Mouse (Mus musculus) macrophage (primary cell): ENCODE measurements around the gene Prima1. TPM values are rescaled to one million over a fixed set of nuclear protein-coding genes. Genes with fewer than 3 reads are reported as not detected.

Experiments
- H3K27ac ChIP-seq: fragments of 350-480 bp; formaldehyde crosslinking; 2 replicates; pipeline ENCODE4 v1.9.0; 2021
- H3K36me3 ChIP-seq: fragments of 350-480 bp; formaldehyde crosslinking; 2 replicates; pipeline ENCODE4 v1.9.0; 2021; ENCODE audit errors: inconsistent target
- H3K4me3 ChIP-seq: fragments of 350-480 bp; formaldehyde crosslinking; 2 replicates; pipeline ENCODE4 v1.9.0; 2021; ENCODE audit errors: inconsistent target
- H3K79me2 ChIP-seq: fragments of 350-480 bp; formaldehyde crosslinking; 2 replicates; pipeline ENCODE4 v1.9.0; 2021; ENCODE audit errors: inconsistent target
- WGBS: methylation state at CpG from one replicate; pipeline ENCODE4 v1.1.7; 2026; ENCODE audit warnings: inconsistent platforms; ENCODE audit not compliant: missing documents; 5-methylcytosine and 5-hydroxymethylcytosine counted together
- polyA plus RNA-seq: library from polyadenylated mRNA; stranded (reverse); fragments of 250-400 nt; gene quantifications from 3 replicates; pipeline ENCODE4 v1.2.4, GENCODE M21; 2018; ENCODE audit warnings: inconsistent platforms

Prima1 gene
- polyA plus RNA-seq, 1 experiment from 2014 or later: not detected

GRCm38 (mm10) chr12:103243041-103243440 is 1.1 kb upstream of the Prima1 start:
- H3K36me3 ChIP-seq: no peaks in the 10 kb centered on the region
- H3K79me2 ChIP-seq: no peaks in the 10 kb centered on the region
- H3K4me3 ChIP-seq: no peak overlapping the region
- WGBS: 15% methylated on average over 10 of the region's 11 CpGs
- no peak overlapping the region for H3K27ac ChIP-seq

DNA sequence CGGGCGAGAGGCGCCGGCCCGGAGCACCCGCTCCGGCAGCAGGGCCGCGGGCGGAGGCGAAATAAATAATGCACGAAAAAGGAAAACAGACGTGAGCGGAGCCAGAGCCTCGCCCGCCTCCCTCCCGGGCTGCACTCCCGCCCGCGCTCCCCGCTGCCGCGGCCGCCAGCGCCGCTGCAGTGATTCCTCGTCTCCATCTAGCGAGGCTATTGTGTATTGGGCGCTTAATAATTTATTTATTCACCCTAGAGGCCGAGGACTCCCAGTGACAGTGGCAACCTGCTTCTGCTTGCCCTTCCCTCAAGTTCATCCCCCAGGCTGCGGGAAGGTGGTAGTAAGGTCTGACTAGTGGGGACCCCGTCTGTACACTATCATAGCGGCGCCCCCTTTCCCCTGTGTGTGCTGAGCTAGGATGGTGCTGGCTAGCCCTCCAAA is 658 bp upstream of the Prima1 start:
- no peaks in the 10 kb centered on the region for H3K36me3 ChIP-seq
- WGBS: 1% methylated on average over 33 of the region's 34 CpGs
- H3K27ac ChIP-seq: no peak overlapping the region
- H3K79me2 ChIP-seq: no peaks in the 10 kb centered on the region
- H3K4me3 ChIP-seq: no peak overlapping the region

GRCm38 (mm10) chr12:103241311-103242082 is 453 bp downstream of the Prima1 start:
- H3K36me3 ChIP-seq: no peaks in the 10 kb centered on the region
- WGBS: 17% methylated on average over 36 of the region's 36 CpGs
- H3K27ac ChIP-seq: no peak overlapping the region
- H3K4me3 ChIP-seq: no peak overlapping the region
- H3K79me2 ChIP-seq: no peaks in the 10 kb centered on the region

DNA sequence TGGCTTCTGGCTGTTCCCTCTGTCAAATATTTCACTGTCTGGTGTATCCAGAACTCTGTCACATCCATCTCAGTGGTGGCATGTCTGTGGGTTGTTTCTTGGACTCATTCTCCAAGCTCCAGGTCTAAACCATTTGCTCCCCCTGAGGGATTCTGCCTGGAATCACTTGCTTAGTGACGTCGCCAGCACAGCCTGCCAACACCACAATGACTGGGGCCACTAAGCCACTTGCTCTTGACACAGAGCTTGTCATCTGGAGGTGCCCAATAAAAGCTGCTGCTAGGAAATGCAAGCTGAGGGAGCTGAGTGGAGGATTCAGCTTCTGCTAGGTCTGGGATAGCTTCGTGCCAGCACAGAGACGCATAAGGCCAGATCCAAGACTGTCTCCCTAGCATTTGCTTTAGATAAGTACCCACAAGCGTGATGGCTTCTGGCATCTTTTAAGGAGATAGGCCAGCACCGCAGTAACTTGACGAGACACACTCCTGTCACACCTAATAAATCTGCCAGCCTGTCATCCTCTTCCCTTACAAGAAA is 3.0 kb downstream of the Prima1 start:
- Histone ChIP-seq H3K27ac (no peak overlapping the region), H3K36me3 (no peaks in the 10 kb centered on the region), H3K79me2 (no peaks in the 10 kb centered on the region), H3K4me3 (no peak overlapping the region)
- 48% methylated on average over 7 of the region's 7 CpGs for WGBS

GRCm38 (mm10) chr12:103235856-103236255 is 6.1 kb downstream of the Prima1 start:
- Histone ChIP-seq H3K27ac (no peak overlapping the region), H3K4me3 (no peak overlapping the region), H3K36me3 (no peaks in the 10 kb centered on the region), H3K79me2 (no peaks in the 10 kb centered on the region)
- 68% methylated on average over 2 of the region's 2 CpGs for WGBS

- Histone ChIP-seq H3K79me2 (no peaks in the 10 kb centered on the region), H3K36me3 (no peaks in the 10 kb centered on the region), H3K27ac (no peak overlapping the region), H3K4me3 (no peak overlapping the region)
- WGBS: 83% methylated on average over 10 of the region's 10 CpGs
Observed at GRCm38 (mm10) chr12:103235251-103235650, 6.7 kb downstream of the Prima1 start.

GRCm38 (mm10) chr12:103229058-103229457 is 12.9 kb downstream of the Prima1 start:
- Histone ChIP-seq H3K27ac (no peak overlapping the region), H3K79me2 (no peaks in the 10 kb centered on the region), H3K4me3 (no peak overlapping the region), H3K36me3 (no peaks in the 10 kb centered on the region)
- WGBS: 43% methylated on average over 4 of the region's 4 CpGs

GRCm38 (mm10) chr12:103226121-103226520 is 15.8 kb downstream of the Prima1 start:
- WGBS: 96% methylated on average over 4 of the region's 4 CpGs
- Histone ChIP-seq H3K4me3 (no peak overlapping the region), H3K79me2 (no peaks in the 10 kb centered on the region), H3K27ac (no peak overlapping the region), H3K36me3 (no peaks in the 10 kb centered on the region)

- Histone ChIP-seq H3K27ac (no peak overlapping the region), H3K36me3 (no peaks in the 10 kb centered on the region), H3K4me3 (no peak overlapping the region), H3K79me2 (no peaks in the 10 kb centered on the region)
- 94% methylated on average over 9 of the region's 9 CpGs for WGBS
Observed at GRCm38 (mm10) chr12:103223671-103224070, 18.3 kb downstream of the Prima1 start.

DNA sequence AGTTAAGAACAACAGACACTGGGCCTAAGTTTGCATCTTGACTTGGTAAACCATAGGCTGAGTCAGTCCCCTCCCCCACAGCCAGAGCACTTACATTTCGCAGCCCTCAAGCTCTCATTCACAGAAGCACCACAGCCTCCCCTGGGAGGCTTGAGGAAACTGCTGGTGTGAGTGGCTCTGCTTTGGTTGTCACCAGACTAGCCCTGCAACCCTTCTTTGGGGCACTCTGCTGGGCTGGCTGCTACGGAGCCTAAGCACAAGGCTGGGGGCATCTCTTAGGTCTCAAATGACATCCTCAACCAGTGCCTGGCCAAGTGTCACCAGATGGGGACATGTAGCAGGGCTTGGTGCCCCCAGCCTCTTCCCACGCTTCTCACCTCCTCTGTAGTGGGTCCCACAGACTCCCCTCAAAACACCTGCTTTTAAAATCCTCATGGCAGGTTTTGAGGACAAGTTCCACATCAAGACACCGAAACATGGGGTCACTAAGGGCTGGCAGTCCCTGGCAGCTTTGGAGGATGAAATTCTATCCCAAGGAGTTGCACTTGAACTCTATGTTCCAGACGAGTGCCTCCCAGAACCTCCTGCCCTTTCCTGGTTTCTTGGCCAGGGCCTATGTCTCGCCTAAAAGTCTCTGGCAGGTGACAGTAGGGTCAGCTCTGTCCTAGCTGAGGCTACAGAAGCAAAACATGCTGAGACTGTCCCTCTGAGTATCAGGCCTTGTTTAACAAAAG is 25.9 kb downstream of the Prima1 start:
- WGBS: 74% methylated on average over 6 of the region's 6 CpGs
- H3K27ac ChIP-seq: no peak overlapping the region
- no peaks in the 10 kb centered on the region for H3K36me3 ChIP-seq
- H3K4me3 ChIP-seq: no peak overlapping the region
- no peaks in the 10 kb centered on the region for H3K79me2 ChIP-seq

DNA sequence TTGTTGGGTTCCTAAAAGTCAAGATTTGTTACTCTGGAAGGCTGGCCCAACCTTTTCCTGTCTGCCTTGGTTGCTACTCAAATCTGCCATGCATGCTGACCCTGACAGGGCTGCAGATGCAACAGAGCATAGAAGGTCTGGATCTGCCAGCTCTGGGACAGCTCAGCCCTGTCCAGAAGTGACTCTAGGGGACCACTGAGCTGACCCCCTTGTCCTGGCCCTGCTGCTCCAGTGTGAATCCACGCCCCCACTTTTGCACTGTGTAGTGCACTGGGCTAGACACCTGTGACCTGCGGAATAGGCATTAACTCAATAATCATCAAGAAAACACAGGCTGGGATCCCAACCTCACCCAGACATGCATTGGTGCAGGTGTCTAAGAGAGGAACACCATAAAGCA is 27.2 kb downstream of the Prima1 start:
- no peaks in the 10 kb centered on the region for H3K36me3 ChIP-seq
- H3K27ac ChIP-seq: no peak overlapping the region
- no peaks in the 10 kb centered on the region for H3K79me2 ChIP-seq
- no peak overlapping the region for H3K4me3 ChIP-seq
- WGBS: 93% methylated on average over 2 of the region's 2 CpGs

DNA sequence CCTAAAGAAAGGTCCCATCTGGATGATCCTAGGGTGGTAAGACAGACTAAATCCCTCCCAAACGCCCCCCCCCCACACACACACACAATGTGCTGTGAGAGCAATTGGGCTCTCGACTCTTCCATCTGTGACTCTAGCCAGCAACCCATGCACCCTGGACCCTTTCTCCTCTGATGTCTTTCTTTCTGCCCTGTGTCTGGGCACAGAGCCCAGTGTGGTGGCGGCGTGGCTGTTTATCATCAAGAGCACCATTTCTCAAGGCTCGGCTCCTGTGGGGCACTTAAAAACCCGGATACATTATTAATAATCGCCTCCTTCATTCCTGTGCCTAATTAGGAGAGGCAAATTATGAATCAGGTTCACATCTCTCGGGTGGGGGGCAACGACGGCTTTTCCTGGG is 27.7 kb downstream of the Prima1 start:
- WGBS: 81% methylated on average over 10 of the region's 10 CpGs
- Histone ChIP-seq H3K4me3 (no peak overlapping the region), H3K27ac (no peak overlapping the region), H3K36me3 (no peaks in the 10 kb centered on the region), H3K79me2 (no peaks in the 10 kb centered on the region)

DNA sequence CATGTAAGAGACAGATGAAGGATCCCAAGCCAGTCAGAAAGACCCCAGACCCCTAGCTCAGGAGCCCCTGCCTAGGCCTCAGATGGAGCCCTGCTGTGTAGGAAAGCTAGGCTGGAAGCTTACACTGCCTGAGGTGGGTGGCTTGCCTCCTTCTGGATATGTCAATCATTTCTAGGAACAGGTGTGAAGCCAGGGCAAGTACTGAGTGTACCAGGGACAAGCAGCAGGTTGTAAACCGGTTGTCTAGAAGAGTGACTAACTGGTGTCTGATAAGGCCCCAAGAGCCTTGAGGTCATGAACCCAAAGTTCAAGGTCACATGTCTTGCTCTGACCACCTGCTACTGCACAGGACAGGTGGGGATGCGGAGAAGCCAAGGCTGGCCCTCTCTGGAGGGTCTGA is 28.4 kb downstream of the Prima1 start:
- H3K36me3 ChIP-seq: no peaks in the 10 kb centered on the region
- H3K27ac ChIP-seq: no peak overlapping the region
- no peaks in the 10 kb centered on the region for H3K79me2 ChIP-seq
- WGBS: 100% methylated on average over 2 of the region's 2 CpGs
- no peak overlapping the region for H3K4me3 ChIP-seq

DNA sequence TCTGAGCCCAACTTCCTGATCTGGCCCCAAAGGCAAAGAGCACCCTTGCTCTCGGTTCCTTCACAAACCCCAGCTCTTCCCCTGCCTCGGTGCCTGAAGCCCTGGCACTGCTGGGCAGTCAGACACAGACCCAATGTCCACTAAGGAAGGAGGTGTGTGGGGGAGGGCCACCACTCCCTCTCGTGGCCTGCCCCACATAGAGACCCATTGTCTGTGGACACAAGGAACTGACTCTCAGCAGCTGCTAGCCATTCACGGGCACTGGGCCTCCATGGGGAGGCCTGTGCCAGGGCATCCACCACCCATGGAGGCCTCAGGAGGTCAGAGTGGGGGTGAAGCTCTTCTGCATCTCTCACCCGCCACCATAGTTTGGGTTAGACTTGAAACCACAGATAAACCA is 30.9 kb downstream of the Prima1 start:
- Histone ChIP-seq H3K36me3 (no peaks in the 10 kb centered on the region), H3K4me3 (no peak overlapping the region), H3K79me2 (no peaks in the 10 kb centered on the region), H3K27ac (no peak overlapping the region)
- WGBS: 56% methylated on average over 5 of the region's 5 CpGs

DNA sequence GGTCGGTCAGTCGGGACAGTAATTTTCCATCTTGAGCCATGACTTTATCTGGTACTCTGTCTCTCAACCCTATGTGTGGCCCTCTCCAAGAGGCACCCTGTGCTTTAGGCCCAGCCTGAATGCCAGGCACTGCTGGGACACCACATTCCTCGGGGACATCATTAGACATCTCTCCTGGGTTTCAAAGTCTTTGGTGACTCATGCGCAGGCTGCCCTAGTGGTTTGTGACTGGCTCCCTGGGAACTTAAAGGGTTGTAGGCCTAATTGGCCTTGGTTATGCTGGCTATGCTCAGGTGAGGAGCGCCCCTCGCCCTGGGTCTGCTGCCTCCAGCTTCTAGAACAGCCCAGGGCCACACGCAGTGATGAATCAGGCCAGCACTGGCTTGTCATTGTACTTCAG is 32.4 kb downstream of the Prima1 start:
- WGBS: 78% methylated on average over 5 of the region's 7 CpGs
- no peak overlapping the region for H3K4me3 ChIP-seq
- no peaks in the 10 kb centered on the region for H3K36me3 ChIP-seq
- H3K79me2 ChIP-seq: no peaks in the 10 kb centered on the region
- no peak overlapping the region for H3K27ac ChIP-seq
